Mouse (Mus musculus) thymus, adult 18-20 months (tissue): ENCODE data around the gene Prkch.

Experiments used
- DNase-seq, 2 experiments: peaks; one replicate each; pipeline ENCODE4 v3.0.0; 2022; ENCODE audit warnings: mixed read lengths in 2 of 2

Gene Prkch

DNA sequence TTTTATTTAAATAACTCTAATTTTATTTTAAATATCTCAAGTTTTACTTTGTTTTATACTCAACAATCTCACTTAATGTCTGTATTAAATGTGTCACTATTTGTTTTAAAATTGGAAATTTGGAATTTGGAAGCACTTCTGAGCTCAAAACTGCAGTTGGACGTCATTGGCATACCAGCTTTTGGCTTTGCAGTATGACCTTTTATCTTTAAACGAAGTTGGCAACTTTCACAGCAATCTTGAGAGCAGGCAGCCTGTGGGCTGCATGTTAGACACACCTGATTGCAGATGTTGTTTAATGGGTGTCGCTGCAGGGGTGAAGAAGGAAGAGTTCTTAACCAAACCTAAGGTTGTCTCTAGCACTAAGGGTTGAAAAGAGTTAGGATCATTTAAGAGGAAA lies 220.9 kb downstream of the Prkch start:
- DNase-seq, result no peak

DNA sequence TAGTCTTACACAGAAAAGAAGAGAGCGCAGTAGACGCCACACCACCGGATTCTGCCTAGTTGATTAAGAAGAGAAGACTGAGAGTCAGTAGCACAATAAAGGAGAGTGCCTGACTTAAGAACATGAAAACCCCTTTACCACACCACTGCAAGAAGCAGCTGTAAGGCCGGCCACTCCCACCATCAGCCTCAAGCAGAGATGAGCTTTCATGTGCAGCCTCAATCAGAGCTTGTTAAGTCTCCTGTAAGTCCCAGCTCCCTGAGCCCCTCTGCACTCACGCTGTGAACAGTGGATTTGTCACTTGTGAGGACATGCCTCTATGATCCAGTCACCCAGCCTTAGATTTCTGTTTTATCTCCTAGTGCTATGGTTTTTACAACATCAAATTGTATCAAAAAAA lies 221.4 kb downstream of the Prkch start:
- no peak for DNase-seq

DNA sequence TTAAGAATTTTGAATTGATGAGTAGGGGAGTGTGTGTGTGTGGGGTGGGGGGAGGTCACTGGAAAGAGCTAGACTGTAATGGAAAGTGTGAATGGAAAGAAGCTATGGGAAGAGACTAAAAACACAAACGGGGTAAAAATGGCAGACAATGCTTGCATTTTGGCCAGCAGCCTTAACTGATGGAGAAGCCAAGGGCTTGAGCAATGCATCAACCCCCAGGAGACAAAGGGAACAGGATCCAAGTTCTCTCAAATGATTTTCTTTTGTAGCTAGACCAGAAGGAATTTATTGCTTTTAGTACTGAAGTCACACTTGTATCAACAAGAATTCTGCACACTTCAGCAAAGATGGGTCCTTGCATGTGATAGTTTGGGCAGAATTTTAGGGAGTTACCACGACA lies 222.6 kb downstream of the Prkch start:
- no peak for DNase-seq

DNA sequence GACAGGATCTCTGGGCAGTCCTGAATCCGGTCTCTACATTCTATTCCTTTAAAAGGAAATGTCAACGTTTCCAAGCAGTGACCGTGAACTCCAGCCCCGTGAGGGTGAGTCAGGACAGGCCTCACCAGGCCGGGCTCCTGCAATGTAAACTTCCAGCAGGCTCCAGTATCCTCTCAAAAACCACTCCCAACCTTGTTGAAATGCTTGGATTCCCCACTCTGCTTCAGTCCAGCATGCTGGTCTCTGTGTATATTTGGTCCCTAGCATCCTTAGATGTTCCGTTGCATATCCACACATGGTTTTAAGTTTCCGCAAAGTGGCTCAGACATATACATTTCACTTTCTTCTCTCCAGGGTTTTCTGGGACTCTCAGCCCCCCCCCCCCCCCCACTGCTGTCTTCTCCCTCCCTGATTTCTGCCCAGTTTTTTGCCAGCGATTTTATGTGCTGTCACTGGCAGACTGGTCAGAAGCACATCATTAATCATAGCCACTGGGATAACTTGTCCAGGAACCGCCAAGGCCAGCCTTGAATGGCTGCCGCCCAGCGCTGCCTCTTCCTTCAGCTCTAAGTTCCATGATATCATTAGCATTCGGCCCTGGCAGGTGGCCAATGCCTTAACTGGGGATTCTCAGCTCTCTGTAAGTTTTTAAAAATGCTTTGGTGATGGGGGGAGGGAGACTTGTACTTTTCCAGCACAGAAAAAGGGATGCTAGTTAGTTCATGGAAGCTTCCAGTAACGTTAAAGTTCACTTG lies 225.6 kb downstream of the Prkch start:
- DNase-seq, result no peak

DNA sequence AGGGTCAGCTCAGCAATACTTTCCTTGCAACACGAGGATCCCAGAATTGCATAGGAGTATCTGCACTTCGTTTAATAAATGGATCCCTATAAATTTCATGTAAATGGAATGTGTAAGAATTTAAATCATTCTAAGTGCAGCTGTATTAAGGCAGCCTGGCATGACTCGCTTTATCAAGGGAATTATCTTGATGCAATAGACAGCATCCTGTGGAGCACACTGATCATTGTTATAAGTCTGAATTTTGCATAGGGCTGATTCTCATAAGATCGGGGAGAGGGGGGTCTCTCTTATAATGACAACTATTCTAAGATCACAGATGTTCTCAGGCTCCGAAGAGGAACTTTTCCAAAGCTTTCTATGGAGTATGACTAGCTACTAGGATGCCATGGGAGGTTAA lies 226.3 kb downstream of the Prkch start:
- no peak for DNase-seq

GRCm38 (mm10) chr12:73812198-73812597 lies 227.6 kb downstream of the Prkch start:
- DNase-seq, result no peak

- DNase-seq, result no peak
These were observed 228.7 kb downstream of the Prkch start for GRCm38 (mm10) chr12:73813016-73813900.

- DNase-seq, result no peak
These were observed 229.6 kb downstream of the Prkch start for GRCm38 (mm10) chr12:73814056-73814735.

DNA sequence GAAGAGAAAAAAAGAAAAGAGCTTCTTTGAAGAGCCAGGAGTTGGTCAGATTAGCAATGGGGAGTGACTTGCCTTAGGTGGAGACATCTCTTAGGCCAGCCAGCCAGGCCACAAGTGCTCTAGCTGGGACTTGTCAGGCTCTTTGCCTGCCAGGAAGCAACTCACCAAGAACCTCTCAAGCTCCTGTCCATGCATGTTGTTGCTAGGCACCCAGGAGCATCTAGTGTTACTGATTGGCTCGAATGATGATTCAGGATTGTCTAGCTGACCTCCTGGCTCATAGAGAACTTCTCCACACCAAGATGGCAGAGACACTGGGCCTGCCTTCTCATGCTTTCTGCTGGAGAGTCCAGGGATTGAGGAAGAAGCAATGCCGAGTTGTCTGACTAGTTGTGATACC lies 230.3 kb downstream of the Prkch start:
- DNase-seq, result no peak

DNA sequence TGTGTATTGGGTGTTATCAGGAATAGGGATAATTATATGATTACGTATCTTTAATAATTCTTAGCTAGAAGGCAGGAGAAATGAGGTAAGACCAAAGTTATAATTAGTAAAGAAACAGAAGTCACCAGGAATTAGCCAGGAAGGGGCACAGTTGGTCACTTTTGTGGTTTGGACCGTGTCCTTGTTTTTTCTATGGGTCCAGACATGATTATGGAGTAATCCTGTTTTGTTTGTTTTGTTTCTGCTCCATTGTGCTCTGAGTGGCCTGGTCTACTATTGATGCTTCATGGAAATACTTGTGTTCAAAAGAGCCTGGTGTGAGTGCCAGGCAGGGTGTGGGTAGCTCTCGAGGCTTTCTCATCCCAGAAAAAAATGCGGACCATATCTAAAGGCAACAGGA lies 230.9 kb downstream of the Prkch start:
- DNase-seq, result no peak

- DNase-seq, result no peak
These were observed 231.3 kb downstream of the Prkch start for GRCm38 (mm10) chr12:73815892-73816291.

- no peak for DNase-seq
These were observed 232.3 kb downstream of the Prkch start for GRCm38 (mm10) chr12:73816866-73817265.

DNA sequence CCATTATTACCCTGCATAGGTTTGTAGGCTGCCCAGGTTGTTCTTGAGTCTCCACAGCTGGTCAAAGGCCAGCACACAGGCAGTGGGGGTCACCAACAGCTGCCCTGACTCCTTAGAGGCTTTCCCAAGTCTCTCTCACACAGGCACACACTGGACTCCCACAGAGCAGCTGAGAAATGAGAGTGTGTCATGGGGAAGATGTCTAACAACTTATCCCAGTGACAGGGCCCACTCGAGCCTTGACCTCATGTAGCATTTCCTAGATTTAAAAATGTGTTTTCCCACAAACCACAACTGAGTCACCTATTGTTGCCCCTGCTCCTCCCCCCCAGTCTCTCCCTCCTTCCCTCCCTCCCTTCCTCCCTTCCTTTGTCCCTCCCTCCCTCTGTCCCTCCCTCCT lies 234.2 kb downstream of the Prkch start:
- no peak for DNase-seq

- DNase-seq, result no peak
These were observed 236.6 kb downstream of the Prkch start for GRCm38 (mm10) chr12:73821176-73821575.

DNA sequence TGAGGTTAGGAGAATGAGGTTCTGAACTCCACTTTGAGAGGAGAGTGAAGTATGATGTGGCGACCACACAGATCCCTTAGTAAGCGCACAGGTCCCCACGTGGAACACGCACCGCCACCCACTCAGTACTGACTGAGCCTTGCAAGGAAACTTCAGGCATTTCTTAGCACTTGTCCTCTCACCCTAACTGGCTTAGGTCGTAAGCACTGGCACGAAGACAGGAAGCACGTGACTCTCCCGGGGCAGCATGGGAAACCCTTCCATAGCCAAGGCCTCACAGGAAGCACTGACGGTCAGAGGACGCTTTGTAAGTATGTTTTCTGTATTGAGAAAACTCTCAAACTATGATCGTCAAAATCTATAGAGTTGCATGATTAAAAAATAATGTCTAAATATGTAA lies 237.7 kb downstream of the Prkch start:
- DNase-seq, result no peak

GRCm38 (mm10) chr12:73824828-73825227 lies 240.2 kb downstream of the Prkch start:
- DNase-seq, result no peak
